Mouse (Mus musculus) MEL (cell line): ENCODE measurements around the gene Rasl10b. TPM values are rescaled to one million over a fixed set of nuclear protein-coding genes. Genes with fewer than 3 reads are reported as not detected.

Experiments
- DNase-seq: peaks from one replicate; pipeline ENCODE4 v3.0.0; 2011; ENCODE audit warnings: low read depth, low spot score
- H3K27ac ChIP-seq: 2 replicates; pipeline ENCODE4 v1.5.1; 2012; ENCODE audit warnings: low read depth, mild to moderate bottlenecking, control low read depth, low read length, moderate library complexity; ENCODE audit not compliant: control insufficient read depth
- H3K27me3 ChIP-seq, 2 experiments: fragments of 150-350 bp in 1 of 2; sonication (generic) in 1 of 2; 2 replicates each; pipeline ENCODE4 v1.6.1; 2012; ENCODE audit warnings: low read length in 2 of 2, mild to moderate bottlenecking in 2 of 2, improper control_type of control experiment in 1 of 2, moderate library complexity in 1 of 2; ENCODE audit not compliant: insufficient read depth in 2 of 2, control insufficient read depth in 1 of 2
- H3K36me3 ChIP-seq, 2 experiments: 2 replicates each; pipeline ENCODE4 v1.6.1; 2012 to 2014; ENCODE audit warnings: low read length in 2 of 2, improper control_type of control experiment in 1 of 2, inconsistent platforms in 1 of 2, mild to moderate bottlenecking in 1 of 2; ENCODE audit not compliant: insufficient read depth in 2 of 2, control insufficient read depth in 1 of 2
- H3K4me1 ChIP-seq, 2 experiments: fragments of 150-350 bp in 1 of 2; sonication (generic) in 1 of 2; 2 replicates each; pipeline ENCODE4 v1.6.1; 2012; ENCODE audit warnings: low read length in 2 of 2, improper control_type of control experiment in 1 of 2, mild to moderate bottlenecking in 1 of 2; ENCODE audit not compliant: insufficient read depth in 2 of 2, control insufficient read depth in 1 of 2
- H3K4me3 ChIP-seq, 2 experiments: fragments of 150-350 bp in 1 of 2; sonication (generic) in 1 of 2; 2 replicates each; pipeline ENCODE4 v1.5.1; 2012; ENCODE audit warnings: low read depth in 2 of 2, low read length in 2 of 2, mild to moderate bottlenecking in 2 of 2, moderate library complexity in 2 of 2, control low read depth in 1 of 2, improper control_type of control experiment in 1 of 2; ENCODE audit not compliant: control insufficient read depth in 1 of 2, insufficient read depth in 1 of 2
- H3K79me2 ChIP-seq: 2 replicates; pipeline ENCODE4 v1.6.1; 2012; ENCODE audit warnings: mild to moderate bottlenecking, low read length, moderate library complexity; ENCODE audit not compliant: control insufficient read depth, poor library complexity, insufficient read depth
- H3K9ac ChIP-seq: 2 replicates; pipeline ENCODE4 v1.6.1; 2012; ENCODE audit warnings: low read depth, mild to moderate bottlenecking, control low read depth, low read length, moderate library complexity; ENCODE audit not compliant: control insufficient read depth, poor library complexity, severe bottlenecking
- H3K9me3 ChIP-seq: fragments of 150-350 bp; sonication (generic); replicated peaks from 2 replicates; pipeline ENCODE4 v1.6.1; 2012; ENCODE audit warnings: mild to moderate bottlenecking, low read length, improper control_type of control experiment, moderate library complexity; ENCODE audit not compliant: insufficient read depth
- CHD2 ChIP-seq: IDR thresholded peaks from 2 replicates; pipeline ENCODE4 v1.6.1; 2011; ENCODE audit warnings: low read length, improper control_type of control experiment
- E2F4 ChIP-seq: IDR thresholded peaks from 2 replicates; pipeline ENCODE4 v1.6.1; 2011; ENCODE audit warnings: low read depth, low read length, improper control_type of control experiment, borderline replicate concordance
- ETS1 ChIP-seq: IDR thresholded peaks from 2 replicates; pipeline ENCODE4 v1.6.1; 2012; ENCODE audit warnings: low read depth, mild to moderate bottlenecking, inconsistent platforms, low read length, improper control_type of control experiment, moderate library complexity
- GABPA ChIP-seq: IDR thresholded peaks from 2 replicates; pipeline ENCODE4 v1.6.1; 2012; ENCODE audit warnings: low read depth, mild to moderate bottlenecking, inconsistent platforms, low read length, improper control_type of control experiment, moderate library complexity
- GATA1 ChIP-seq: IDR thresholded peaks from 2 replicates; pipeline ENCODE4 v1.6.1; 2011; ENCODE audit warnings: low read depth, low read length, improper control_type of control experiment
- HCFC1 ChIP-seq: IDR thresholded peaks from 2 replicates; pipeline ENCODE4 v1.6.1; 2012; ENCODE audit warnings: low read depth, mild to moderate bottlenecking, inconsistent platforms, low read length, improper control_type of control experiment, moderate library complexity
- JUND ChIP-seq: IDR thresholded peaks from 2 replicates; pipeline ENCODE4 v1.6.1; 2011; ENCODE audit warnings: low read depth, mild to moderate bottlenecking, improper control_type of control experiment, low read length
- MAFK ChIP-seq: IDR thresholded peaks from 2 replicates; pipeline ENCODE4 v1.6.1; 2011; ENCODE audit warnings: low read depth, mild to moderate bottlenecking, low read length, improper control_type of control experiment, borderline replicate concordance
- MAX ChIP-seq: IDR thresholded peaks from 2 replicates; pipeline ENCODE4 v1.6.1; 2011; ENCODE audit warnings: low read length, improper control_type of control experiment
- MEF2A ChIP-seq: IDR thresholded peaks from 2 replicates; pipeline ENCODE4 v1.6.1; 2014; ENCODE audit warnings: low read depth, mild to moderate bottlenecking, inconsistent platforms, low read length, improper control_type of control experiment; ENCODE audit not compliant: poor library complexity, insufficient replicate concordance, severe bottlenecking; ENCODE audit errors: extremely low read depth
- MYB ChIP-seq: IDR thresholded peaks from 2 replicates; pipeline ENCODE4 v1.6.1; 2011; ENCODE audit warnings: mild to moderate bottlenecking, low read depth, low read length, improper control_type of control experiment
- MYC ChIP-seq: IDR thresholded peaks from 2 replicates; pipeline ENCODE4 v1.6.1; 2011; ENCODE audit warnings: low read depth, mild to moderate bottlenecking, low read length, improper control_type of control experiment, moderate library complexity
- NRF1 ChIP-seq: IDR thresholded peaks from 2 replicates; pipeline ENCODE4 v1.6.1; 2014; ENCODE audit warnings: low read depth, mild to moderate bottlenecking, inconsistent platforms, low read length, improper control_type of control experiment, moderate library complexity; ENCODE audit not compliant: poor library complexity, insufficient read depth, severe bottlenecking
- POLR2A ChIP-seq, 2 experiments: IDR thresholded peaks; 2 replicates each; pipeline ENCODE4 v1.6.1; 2011 to 2012; ENCODE audit warnings: low read length in 2 of 2, mild to moderate bottlenecking in 2 of 2, control low read depth in 1 of 2, improper control_type of control experiment in 1 of 2, low read depth in 1 of 2, moderate library complexity in 1 of 2; ENCODE audit not compliant: control insufficient read depth in 1 of 2, insufficient read depth in 1 of 2, poor library complexity in 1 of 2
- POLR2AphosphoS5 ChIP-seq: IDR thresholded peaks from 2 replicates; pipeline ENCODE4 v1.6.1; 2012; ENCODE audit warnings: low read depth, borderline replicate concordance, mild to moderate bottlenecking, inconsistent platforms, low read length, moderate library complexity, mixed read lengths
- RAD21 ChIP-seq: IDR thresholded peaks from 2 replicates; pipeline ENCODE4 v1.6.1; 2011; ENCODE audit warnings: mild to moderate bottlenecking, low read depth, low read length, improper control_type of control experiment
- RCOR1 ChIP-seq: IDR thresholded peaks from 2 replicates; pipeline ENCODE4 v1.6.1; 2012; ENCODE audit warnings: low read depth, mild to moderate bottlenecking, inconsistent platforms, low read length, improper control_type of control experiment
- SMC3 ChIP-seq: IDR thresholded peaks from 2 replicates; pipeline ENCODE4 v1.6.1; 2011; ENCODE audit warnings: low read depth, low read length, improper control_type of control experiment
- TBP ChIP-seq: IDR thresholded peaks from 2 replicates; pipeline ENCODE4 v1.8.0; 2011; ENCODE audit warnings: low read depth, low read length, improper control_type of control experiment
- UBTF ChIP-seq: IDR thresholded peaks from 2 replicates; pipeline ENCODE4 v1.6.1; 2012; ENCODE audit warnings: low read depth, mild to moderate bottlenecking, inconsistent platforms, low read length, improper control_type of control experiment, moderate library complexity, borderline replicate concordance; ENCODE audit not compliant: insufficient read depth
- USF1 ChIP-seq: IDR thresholded peaks from 2 replicates; pipeline ENCODE4 v1.6.1; 2014; ENCODE audit warnings: low read depth, mild to moderate bottlenecking, inconsistent platforms, low read length, improper control_type of control experiment, moderate library complexity
- ZKSCAN1 ChIP-seq: IDR thresholded peaks from 2 replicates; pipeline ENCODE4 v1.6.1; 2012; ENCODE audit warnings: low read depth, mild to moderate bottlenecking, inconsistent platforms, low read length, improper control_type of control experiment, moderate library complexity
- ZMIZ1 ChIP-seq: IDR thresholded peaks from 2 replicates; pipeline ENCODE4 v1.6.1; 2012; ENCODE audit warnings: low read depth, mild to moderate bottlenecking, inconsistent platforms, low read length, improper control_type of control experiment, moderate library complexity
- ZNF384 ChIP-seq: IDR thresholded peaks from 2 replicates; pipeline ENCODE4 v1.6.1; 2012; ENCODE audit warnings: low read depth, mild to moderate bottlenecking, inconsistent platforms, low read length, improper control_type of control experiment
- polyA plus RNA-seq, 2 experiments: library from polyadenylated mRNA; stranded (reverse) in 1 of 2; unstranded in 1 of 2; fragments of >175 nt in 1 of 2; fragments of >200 nt in 1 of 2; gene quantifications; 2 replicates each; pipeline versions ENCODE4 v1.2.1 to v1.2.4; 2012; ENCODE audit warnings: low replicate concordance in 2 of 2, low read depth in 1 of 2; ENCODE audit not compliant: insufficient read length in 2 of 2, insufficient read depth in 1 of 2, missing spikeins in 1 of 2
- total RNA-seq: library from RNA; depleted of rRNA; stranded (reverse); fragments of 300-350 nt; gene quantifications from 2 replicates; pipeline ENCODE4 v1.2.3, GENCODE M21; 2012

The Rasl10b gene
- total and polyA plus RNA-seq, 3 experiments, result 0.04 TPM; not detected in 2

DNA sequence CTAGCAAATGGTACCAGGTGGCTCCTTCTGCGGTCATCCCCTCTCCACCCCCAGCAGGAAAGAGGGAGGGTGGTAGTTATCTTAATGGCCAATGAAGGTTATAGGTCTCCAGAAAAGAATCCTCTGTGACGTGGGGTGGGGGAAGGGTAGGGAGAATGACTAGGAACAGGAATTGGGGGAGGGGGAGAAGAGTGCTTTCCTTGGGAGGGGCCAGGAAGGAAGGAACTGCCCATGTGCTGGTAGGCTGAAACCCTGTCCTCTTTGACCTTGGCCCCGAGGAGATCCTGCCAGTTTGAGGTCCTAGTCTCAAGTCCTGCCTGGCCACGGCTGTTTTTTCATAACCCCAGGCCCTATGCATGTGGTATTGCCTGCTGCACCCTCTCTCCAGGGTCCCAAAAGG lies 40.4 kb downstream of the Rasl10b start:
- Histone ChIP-seq H3K4me3 (no peak overlapping the region), H3K4me1 (no peaks in the 10 kb centered on the region), H3K36me3 (no peaks in the 10 kb centered on the region), H3K27me3 (peaks cover 2 to 19% of the 10 kb centered on the region in 2 experiments; a peak in 3 of 4 replicates), H3K27ac (no peak overlapping the region), H3K9me3 (no peaks in the 10 kb centered on the region), H3K79me2 (no peaks in the 10 kb centered on the region), H3K9ac (no peak overlapping the region)
- TF ChIP-seq HCFC1 (no peak), POLR2A (IDR thresholded peaks at IDR 0.05; ENCODE audit: control insufficient read depth in 1 of 2, insufficient read depth in 1 of 2, low read depth in 1 of 2, low read length in 2 of 2, poor library complexity in 1 of 2) (no peak), CHD2 (no peak), NRF1 (no peak), E2F4 (no peak), ZKSCAN1 (no peak), USF1 (no peak), RAD21 (no peak), GABPA (no peak), ETS1 (no peak), RCOR1 (no peak), MYC (no peak), MYB (no peak), ZNF384 (no peak), MEF2A (no peak), ZMIZ1 (no peak)
- no peak for DNase-seq

DNA sequence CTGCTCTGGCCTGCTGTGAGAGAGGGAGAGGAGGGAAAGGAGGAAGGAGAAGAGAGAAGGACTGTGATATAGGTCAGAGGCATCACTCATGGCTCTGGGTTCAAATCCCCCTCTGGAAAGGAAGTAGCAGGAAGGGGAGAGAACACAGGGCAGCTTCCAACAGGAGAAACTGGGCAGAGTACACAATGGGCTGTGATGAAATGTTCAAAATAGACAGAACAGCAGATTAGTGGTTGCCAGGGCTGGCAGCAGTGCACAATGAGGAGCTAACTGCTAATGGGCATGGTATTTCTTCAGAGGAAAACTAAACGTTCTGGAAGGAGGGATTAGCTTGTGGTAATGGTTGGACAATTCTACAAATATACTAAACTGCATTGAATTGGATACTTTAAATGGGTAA lies 41.6 kb downstream of the Rasl10b start:
- no peaks in the 10 kb centered on the region for H3K79me2 ChIP-seq
- H3K9me3 ChIP-seq, result no peaks in the 10 kb centered on the region
- no peaks in the 10 kb centered on the region for H3K4me1 ChIP-seq
- DNase-seq, result no peak
- no peak overlapping the region for H3K4me3 ChIP-seq
- H3K36me3 ChIP-seq, result no peaks in the 10 kb centered on the region
- H3K27ac ChIP-seq, result no peak overlapping the region
- TF ChIP-seq RAD21 (no peak), GABPA (no peak), RCOR1 (no peak), SMC3 (no peak), MAFK (no peak), MEF2A (no peak), JUND (no peak), UBTF (no peak), POLR2A (IDR thresholded peaks at IDR 0.05; ENCODE audit: control insufficient read depth in 1 of 2, insufficient read depth in 1 of 2, low read depth in 1 of 2, low read length in 2 of 2, poor library complexity in 1 of 2) (no peak), HCFC1 (no peak), ZKSCAN1 (no peak), NRF1 (no peak), CHD2 (no peak), TBP (no peak), POLR2AphosphoS5 (no peak), MAX (no peak), MYC (no peak), GATA1 (no peak)
- no peak overlapping the region for H3K9ac ChIP-seq
- peaks cover 4 to 23% of the 10 kb centered on the region in 2 experiments for H3K27me3 ChIP-seq
